ENCODE assay signal across 8 mouse cellular contexts in the genomic region with DNA sequence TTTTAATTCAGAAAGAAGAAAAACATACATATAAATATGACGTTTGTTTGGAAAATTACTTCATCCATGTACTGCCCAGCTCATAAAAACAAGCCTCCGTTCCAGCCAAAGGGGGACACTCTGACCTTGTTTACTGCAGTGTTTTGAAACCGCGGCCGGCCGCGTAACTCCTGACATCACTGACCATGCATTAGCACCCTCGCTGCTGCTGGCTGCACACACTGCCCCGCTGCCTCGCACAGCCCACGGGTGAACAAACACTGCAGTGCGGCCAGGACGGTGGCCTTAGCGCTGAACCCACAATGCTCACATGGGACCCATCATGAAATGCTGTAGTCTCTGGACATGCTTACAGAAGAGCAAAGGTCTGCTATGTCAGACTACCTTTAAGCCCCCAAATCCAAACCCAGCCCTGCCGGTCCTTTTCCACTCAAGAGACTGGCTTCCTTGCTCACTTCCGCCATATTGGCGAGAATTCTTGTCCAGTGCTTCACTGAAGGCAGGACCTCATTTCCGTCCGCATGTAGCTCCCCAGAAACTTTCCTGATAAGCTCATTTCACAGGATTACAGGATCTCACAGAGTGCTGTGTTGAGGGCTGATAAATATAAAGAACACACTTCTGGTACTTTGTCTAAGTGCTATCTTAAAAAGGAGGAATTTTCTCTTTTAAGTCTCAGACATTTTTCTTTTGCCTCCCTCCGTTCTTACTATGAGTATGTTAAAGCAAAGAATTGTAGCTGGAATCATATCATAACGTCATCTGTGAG.
DNase-seq lines count a peak whose midpoint lies in the region; ATAC-seq lines count a peak whose summit lies in the region.

No protein-coding gene starts in this region.

- ATAC-seq in megakaryocyte, adult 5-6 weeks (ENCODE audit: poor library complexity, severe bottlenecking) = peak; percentile 11; the same call in 1 of the 2 replicates

- DNase-seq in heart, adult 18-20 months = peak; percentile 72 to 79
- no peak for DNase-seq in heart, postnatal 4 days
- peak; percentile 20 for DNase-seq in c-Kit-positive CD71-positive TER-119-positive erythroid progenitor cells, embryonic 14.5 days (ENCODE audit: low spot score)
- DNase-seq in kidney, postnatal 4 days = peak; percentile 33 to 53
- DNase-seq in frontal cortex, adult 2 months (ENCODE audit: extremely low spot score in 1 of 2, low spot score in 1 of 2) = no peak
- no peak for DNase-seq in thymus, postnatal 14 days
- DNase-seq in right cerebral cortex, adult 18-20 months = no peak

Comparison
In these comparisons a context has a peak if more than half of its experiments do, and no peak if none do; other contexts are left out.
1. DNase-seq: peak in heart, adult 18-20 months (2 of 2), c-Kit-positive CD71-positive TER-119-positive erythroid progenitor cells, embryonic 14.5 days (single experiment) and kidney, postnatal 4 days (2 of 2); none in heart, postnatal 4 days (single experiment), frontal cortex, adult 2 months (0 of 2), thymus, postnatal 14 days (single experiment) and right cerebral cortex, adult 18-20 months (single experiment).